Mouse (Mus musculus) layer of hippocampus, adult 2 months (tissue): ENCODE data around the gene Scamp5. TPM values are rescaled to one million over a fixed set of nuclear protein-coding genes. Genes with fewer than 3 reads are reported as not detected.
"Not testable (repeated sequence)": the region's sequence is repeated elsewhere in the genome, so short reads cannot be mapped to it uniquely, and the experiment has no call there.

Experiments
- DNase-seq, 2 experiments: peaks; one replicate each; pipeline ENCODE4 v3.0.0; 2022; ENCODE audit warnings: low spot score in 2 of 2
- H3K27ac ChIP-seq: fragments of 200-600 bp; 2 replicates; pipeline ENCODE4 v1.8.1; 2022
- H3K4me3 ChIP-seq: fragments of 200-600 bp; 2 replicates; pipeline ENCODE4 v1.8.1; 2022; ENCODE audit warnings: mild to moderate bottlenecking
- CTCF ChIP-seq: fragments of 200-600 bp; conservative IDR thresholded peaks from 2 replicates; pipeline ENCODE4 v1.8.1; 2022; ENCODE audit warnings: antibody characterized with exemption, mild to moderate bottlenecking, moderate library complexity
- total RNA-seq, 2 experiments: library from RNA; stranded (reverse); gene quantifications; 2 replicates each; pipeline ENCODE4 v1.2.3; 2021

The Scamp5 gene
- total RNA-seq, 2 experiments from 2014 or later: 365 to 385 TPM

DNA sequence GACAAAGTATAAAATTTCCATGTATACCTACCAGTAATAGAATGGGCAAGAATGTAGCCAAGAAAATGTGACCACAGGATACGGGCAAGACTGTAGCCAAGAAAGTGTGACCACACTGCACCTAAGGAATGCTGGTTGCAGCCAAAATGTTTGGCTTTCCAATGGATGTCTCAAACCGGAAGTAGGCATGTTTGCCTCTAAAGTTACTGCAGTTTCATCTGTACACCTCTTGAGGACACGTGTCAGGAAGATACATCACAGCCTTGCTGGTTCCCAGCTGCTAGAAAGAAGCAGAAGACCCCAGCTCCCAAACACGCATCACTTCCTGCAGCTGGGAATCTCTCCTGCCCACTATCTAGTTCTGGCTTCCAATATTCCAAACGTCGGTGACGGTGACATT lies 28.8 kb downstream of the Scamp5 start:
- DNase-seq: no peak
- peak overlapping the region; percentile 61 for H3K4me3 ChIP-seq
- TF ChIP-seq CTCF: no peak
- peak overlapping the region; percentile 91 for H3K27ac ChIP-seq

DNA sequence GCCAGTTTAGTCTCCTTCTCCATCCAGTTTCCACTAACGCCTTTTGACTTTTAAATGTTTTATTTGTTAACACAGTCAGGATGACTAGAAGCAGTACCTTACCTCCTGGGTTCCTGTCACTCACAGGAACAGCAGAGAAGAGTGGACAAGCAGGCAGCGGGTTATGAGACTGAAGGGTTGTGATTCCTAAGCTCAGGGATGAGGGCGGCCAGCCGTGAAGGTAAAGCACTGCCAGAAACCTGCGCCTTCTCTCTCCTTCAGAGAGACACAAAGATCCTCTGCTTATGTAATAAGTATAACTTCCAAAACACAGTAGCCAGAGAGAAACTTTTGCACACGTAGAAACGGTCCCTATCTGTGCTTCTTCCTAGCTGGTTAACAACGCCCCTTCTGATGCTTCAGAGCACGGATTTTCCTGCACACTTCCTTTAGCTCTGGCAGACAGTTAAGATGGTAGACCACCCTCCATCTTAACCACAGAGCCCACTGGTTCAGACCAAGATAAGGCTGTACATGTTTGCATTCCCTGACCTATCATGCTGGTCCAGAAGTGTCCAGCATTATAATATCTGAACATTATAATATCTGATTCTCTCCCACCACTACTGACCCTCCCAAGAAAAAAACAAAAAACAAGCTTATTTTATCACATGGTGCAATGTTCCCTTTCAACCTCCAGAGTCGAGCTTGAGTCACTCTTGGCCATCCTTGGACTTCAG lies 29.8 kb downstream of the Scamp5 start:
- no peak overlapping the region for H3K4me3 ChIP-seq
- H3K27ac ChIP-seq: no peak overlapping the region
- no peak for DNase-seq
- TF ChIP-seq CTCF: no peak

- no peak overlapping the region for H3K4me3 ChIP-seq
- no peak for DNase-seq
- H3K27ac ChIP-seq: no peak overlapping the region
- no peak for TF ChIP-seq CTCF
Measured at GRCm38 (mm10) chr9:57436166-57436565, 31.7 kb downstream of the Scamp5 start.

DNA sequence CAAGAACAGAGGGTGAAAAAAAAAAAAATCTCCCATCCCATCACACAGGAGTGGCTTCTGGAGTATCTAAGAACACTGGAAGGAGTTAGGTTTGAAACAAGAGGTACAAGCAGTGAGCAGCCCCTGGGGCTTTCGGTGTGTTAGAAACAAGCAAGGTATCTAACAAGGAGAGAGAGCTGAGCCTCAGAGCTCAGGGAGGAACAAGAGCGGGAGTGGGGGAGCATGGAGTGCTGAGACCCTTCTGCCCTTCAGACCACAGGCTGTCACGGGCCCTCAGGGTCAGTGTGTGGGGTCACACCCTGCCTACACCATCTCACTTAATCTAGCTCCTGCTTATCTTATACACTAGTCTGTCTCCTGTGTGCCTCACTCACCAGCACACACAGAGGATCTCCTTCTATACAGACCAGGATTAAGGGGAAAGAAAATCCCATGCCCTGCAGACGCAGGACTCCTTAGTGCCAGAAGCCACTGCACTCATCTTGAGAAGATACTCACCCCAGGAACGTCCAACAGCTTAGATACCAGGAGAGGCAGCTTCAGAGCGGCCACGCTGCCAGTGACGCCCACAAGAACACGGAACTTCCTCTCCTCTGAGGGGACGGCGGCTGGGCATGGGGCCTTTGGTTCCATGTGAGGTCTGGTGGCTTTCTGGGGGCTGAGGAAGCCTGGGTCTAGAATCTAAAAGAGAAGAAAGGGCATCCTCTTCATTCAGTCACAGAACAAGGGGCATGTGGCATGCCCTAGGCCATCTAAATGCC lies 33.3 kb downstream of the Scamp5 start:
- Histone ChIP-seq H3K27ac (peak overlapping the region; percentile 90), H3K4me3 (no peak overlapping the region)
- no peak for TF ChIP-seq CTCF
- DNase-seq: no peak

- peak; percentile 80 to 85 for DNase-seq
- Histone ChIP-seq H3K4me3 (no peak overlapping the region), H3K27ac (peak overlapping the region; percentile 90)
- TF ChIP-seq CTCF: peak; percentile 97
Measured at GRCm38 (mm10) chr9:57433097-57434032, 34.5 kb downstream of the Scamp5 start.

DNA sequence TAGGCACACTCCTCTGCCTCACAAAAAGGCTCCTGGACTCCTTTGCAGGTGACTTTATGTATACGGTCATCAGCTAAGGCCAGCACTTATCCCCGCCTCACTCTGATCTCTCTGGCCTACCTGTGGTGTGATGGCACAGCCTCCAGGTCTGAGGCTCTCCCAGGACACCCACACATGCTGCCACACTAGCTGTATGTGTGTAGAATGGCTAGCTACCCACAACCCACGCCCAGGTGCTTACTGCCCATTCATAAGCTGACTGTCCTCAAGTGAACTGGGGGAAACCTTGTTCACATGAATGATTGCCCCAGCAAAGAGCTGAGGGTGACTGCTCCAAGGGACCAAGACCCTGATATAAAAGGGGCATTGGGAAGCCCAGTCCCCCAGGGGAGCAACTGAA lies 35.4 kb downstream of the Scamp5 start:
- TF ChIP-seq CTCF: no peak
- no peak overlapping the region for H3K4me3 ChIP-seq
- no peak for DNase-seq
- peak overlapping the region; percentile 90 for H3K27ac ChIP-seq

GRCm38 (mm10) chr9:57431202-57431601 lies 36.7 kb downstream of the Scamp5 start:
- DNase-seq: no peak
- H3K4me3 ChIP-seq: no peak overlapping the region
- H3K27ac ChIP-seq: peak overlapping the region; percentile 90; the same call in 1 of the 2 replicates
- TF ChIP-seq CTCF: no peak

DNA sequence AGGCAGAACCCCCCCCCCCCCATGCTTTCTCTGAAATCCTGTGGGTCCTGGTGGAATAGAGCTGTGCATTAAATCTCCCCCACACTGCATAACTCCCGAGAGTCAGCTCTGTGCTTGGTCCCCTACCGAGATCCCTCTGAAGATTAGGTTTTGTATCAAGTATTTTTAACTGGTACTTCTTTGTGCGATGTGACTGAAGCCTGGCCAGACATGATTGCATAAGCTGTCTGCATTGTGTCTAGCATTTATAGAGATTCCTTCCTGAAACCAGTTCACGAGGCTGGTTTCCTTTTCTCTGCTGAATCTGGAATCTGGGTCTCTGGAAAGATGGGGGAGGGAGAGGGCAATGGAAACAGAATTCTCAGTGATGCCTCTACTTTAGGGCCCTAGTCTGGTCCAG lies 39.5 kb downstream of the Scamp5 start:
- peak overlapping the region; percentile 58 for H3K27ac ChIP-seq
- TF ChIP-seq CTCF: no peak
- DNase-seq: no peak
- H3K4me3 ChIP-seq: no peak overlapping the region

GRCm38 (mm10) chr9:57427937-57428336 lies 39.9 kb downstream of the Scamp5 start:
- no peak for DNase-seq
- H3K4me3 ChIP-seq: no peak overlapping the region
- peak overlapping the region; percentile 58; the same call in 1 of the 2 replicates for H3K27ac ChIP-seq
- no peak for TF ChIP-seq CTCF

DNA sequence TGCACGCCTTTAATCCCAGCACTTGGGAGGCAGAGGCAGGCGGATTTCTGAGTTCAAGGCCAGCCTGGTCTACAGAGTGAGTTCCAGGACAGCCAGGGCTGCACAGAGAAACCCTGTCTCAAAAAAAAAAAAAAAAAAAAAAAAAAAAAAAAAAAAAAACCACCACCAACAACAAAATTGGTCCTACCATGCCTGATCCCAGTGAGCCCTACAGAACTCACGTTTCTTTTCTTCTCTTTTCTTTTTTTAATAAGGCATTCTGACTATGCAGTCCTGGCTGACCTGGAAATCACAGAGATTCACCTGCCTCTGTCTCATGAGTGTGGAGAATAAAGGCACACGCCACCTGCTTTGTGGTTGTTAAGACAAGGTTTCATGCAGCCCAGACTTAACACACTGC lies 40.7 kb downstream of the Scamp5 start:
- DNase-seq, H3K4me3 ChIP-seq: not testable (repeated sequence)
- peak overlapping the region; percentile 58; the same call in 1 of the 2 replicates for H3K27ac ChIP-seq

DNA sequence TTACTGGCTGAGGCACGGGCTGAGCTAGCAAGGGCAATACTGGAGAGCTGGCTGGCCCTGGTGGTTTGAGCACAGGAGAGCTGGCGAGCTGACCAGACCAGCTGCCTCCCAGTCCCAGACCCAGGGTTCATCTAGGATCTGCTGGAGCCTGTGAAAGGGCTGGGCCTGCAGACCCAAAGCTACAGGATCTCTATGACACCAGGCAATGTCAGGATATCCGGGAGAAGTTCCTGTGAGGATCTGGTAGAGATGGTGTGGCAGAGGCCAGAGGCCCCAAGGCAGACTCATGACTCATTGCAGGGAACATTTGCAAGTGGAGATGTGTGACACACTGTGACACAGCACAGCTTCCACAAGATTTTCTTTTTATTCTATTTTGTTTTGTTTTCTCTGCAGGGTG lies 42.7 kb downstream of the Scamp5 start:
- no peak overlapping the region; the same call in 1 of the 2 replicates for H3K27ac ChIP-seq
- H3K4me3 ChIP-seq: no peak overlapping the region
- DNase-seq: no peak
- no peak for TF ChIP-seq CTCF

DNA sequence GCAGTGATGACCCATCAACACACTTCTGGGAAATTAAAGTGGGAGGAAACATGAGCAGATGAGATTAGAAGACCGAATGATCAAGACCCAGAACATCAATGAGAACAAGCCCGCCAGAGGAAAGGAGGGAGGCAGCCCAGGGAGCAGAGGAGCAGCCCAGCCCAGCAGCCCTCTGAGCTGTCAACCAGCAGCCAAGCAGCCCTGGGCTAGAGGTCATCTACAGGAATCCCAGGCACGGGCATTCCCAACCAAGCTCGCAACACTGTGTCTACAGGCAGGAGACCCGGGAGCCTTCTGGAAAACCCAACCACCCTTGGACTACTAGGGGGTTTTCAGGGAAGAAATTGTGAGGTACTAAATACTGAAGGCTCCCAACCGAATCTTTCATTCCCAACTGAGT lies 43.8 kb downstream of the Scamp5 start:
- no peak overlapping the region for H3K4me3 ChIP-seq
- no peak for TF ChIP-seq CTCF
- no peak overlapping the region for H3K27ac ChIP-seq
- no peak for DNase-seq

GRCm38 (mm10) chr9:57421688-57422111 lies 46.2 kb downstream of the Scamp5 start:
- no peak for TF ChIP-seq CTCF
- H3K27ac ChIP-seq: peak overlapping the region; percentile 92; the same call in 1 of the 2 replicates
- H3K4me3 ChIP-seq: no peak overlapping the region
- no peak for DNase-seq
